Mouse (Mus musculus): ENCODE results near the gene Sirt1. TPM values are rescaled to one million over a fixed set of nuclear protein-coding genes. Genes with fewer than 3 reads are reported as not detected.
"Not testable (repeated sequence)": the region's sequence is repeated elsewhere in the genome, so short reads cannot be mapped to it uniquely, and the experiment has no call there.

Sirt1 gene
- 10 to 100 TPM; 13.7 to 13.8 TPM for total RNA-seq (2021)
- long read RNA-seq, partial matches to known transcripts = 0 of 2 reads
- long read RNA-seq, other reads (novel, unspliced or antisense) = 0 of 2 reads

GRCm38 (mm10) chr10:63381498-63382280 lies at the start of gene Sirt1:
Gene Sirt1 (minus strand): TSS chr10:63381704.
- no peak for DNase-seq (ENCODE audit: low spot score in 2 of 2)

DNA sequence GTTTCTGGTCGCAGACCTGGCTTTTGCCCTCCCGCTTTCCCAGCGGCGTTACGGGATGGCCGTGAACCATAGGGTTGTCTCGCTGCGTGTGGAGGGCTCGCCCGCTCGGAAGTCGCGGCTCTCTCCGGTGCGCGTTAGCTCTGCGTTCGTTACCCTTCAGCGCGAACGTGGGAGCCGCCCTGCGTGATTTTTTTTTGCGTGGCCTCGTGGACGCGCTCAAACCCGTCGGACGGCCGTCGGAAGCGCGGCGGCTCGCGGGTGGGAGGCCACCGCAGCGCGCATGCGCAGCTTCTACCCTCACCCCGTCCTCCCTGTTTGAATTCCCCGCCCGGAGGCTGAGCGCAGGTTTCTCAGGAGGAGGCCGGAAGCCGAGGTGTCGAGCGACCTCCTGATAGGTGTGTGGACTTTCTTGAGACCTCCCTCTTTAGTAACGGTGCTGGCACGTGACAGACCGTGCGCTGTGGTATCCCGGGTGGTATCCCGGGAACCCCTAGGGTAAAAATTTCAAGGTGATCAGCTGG lies 48.3 kb upstream of the Sirt1 start, which contains the start of gene Ctnna3:
Gene Ctnna3, plus strand, starts transcription at position 314 of the 521 bp plus-strand sequence.
- peak; percentile 77 to 88 for DNase-seq (ENCODE audit: low spot score in 2 of 2)

GRCm38 (mm10) chr10:63429380-63429779 lies 47.9 kb upstream of the Sirt1 start:
- DNase-seq (ENCODE audit: low spot score in 2 of 2) = peak; percentile 100

- peak in 1 of 2 experiments; percentile 11 for DNase-seq (ENCODE audit: low spot score in 2 of 2)
Observed at GRCm38 (mm10) chr10:63429023-63429340, 47.5 kb upstream of the Sirt1 start.

DNA sequence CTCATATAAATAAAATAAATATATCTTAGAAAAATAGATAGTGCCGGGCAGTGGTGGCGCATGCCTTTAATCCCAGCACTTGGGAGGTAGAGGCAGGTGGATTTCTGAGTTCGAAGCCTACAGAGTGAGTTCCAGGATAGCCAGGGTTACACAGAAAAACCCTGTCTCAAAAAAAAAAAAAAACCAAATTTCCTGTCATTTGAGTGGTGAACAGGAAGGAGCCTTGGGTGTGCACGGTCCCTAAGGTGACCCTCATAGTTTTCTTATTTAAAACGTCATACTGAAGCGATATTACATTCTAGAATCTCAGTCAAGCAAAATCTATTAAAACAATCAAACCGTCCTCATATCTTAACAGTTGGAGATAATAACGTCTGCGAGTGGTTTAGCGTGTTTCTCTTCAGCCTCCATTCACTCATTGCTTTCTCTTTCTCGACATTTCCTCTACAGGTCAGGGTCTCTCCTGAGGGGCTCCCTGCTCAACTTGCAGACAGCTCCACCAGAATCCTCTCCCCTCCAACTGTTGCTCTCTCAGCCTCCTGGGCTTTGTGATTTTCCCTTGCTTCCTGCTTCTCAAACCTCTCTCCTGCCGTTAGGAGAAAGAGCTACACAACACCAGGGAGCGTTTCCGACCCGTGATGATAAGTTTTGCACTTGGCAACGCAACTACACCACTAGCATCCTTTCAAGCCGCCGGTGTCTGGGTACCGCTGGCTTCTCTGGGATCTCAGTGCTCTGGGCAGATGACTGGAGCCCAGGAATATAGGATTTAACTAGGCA lies 46.9 kb upstream of the Sirt1 start:
- peak; percentile 18 to 38 for DNase-seq (ENCODE audit: low spot score in 2 of 2)

DNA sequence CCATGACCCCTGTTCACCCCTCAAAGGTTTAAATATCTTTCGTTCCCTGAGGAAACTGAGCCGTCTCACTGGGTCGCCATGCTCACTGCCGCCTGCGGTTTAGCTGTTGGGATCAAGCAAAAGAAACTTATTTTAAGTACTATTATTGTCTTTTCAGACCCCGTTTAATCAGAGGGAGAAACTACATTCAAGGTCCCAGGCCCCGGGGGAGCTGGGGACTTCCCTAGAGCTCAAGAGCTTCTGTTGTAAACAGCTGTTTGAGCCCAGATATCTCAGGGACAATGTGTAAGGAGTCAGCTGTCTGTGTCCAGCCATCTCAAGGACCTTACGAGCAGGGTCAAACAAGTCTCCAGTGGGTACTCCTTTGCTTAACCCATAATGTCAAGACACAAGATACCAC lies 45.6 kb upstream of the Sirt1 start:
- no peak for DNase-seq (ENCODE audit: low spot score in 2 of 2)

- DNase-seq (ENCODE audit: low spot score in 2 of 2) = peak; percentile 22 to 46
Observed at GRCm38 (mm10) chr10:63424475-63424814, 42.9 kb upstream of the Sirt1 start.

GRCm38 (mm10) chr10:63423591-63424474 lies 42.3 kb upstream of the Sirt1 start:
- DNase-seq (ENCODE audit: low spot score in 2 of 2) = no peak

DNA sequence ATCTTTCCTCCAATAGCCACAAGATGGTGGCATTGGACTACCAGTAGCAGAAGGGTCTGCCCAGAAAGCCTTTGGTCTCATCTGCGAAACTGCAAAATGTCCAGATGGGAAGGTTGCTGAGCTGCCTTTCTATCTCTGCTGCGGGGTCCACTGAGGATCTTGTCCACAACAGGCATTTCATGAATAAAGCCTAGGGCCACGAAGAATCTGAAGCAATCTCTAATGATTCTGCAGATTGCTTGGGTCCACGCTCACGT lies 41.2 kb upstream of the Sirt1 start:
- DNase-seq (ENCODE audit: low spot score in 2 of 2) = no peak

- peak; percentile 52 to 55 for DNase-seq (ENCODE audit: low spot score in 2 of 2)
Observed at GRCm38 (mm10) chr10:63421739-63422735, 40.5 kb upstream of the Sirt1 start, which contains the start of gene Gm7075. Gene Gm7075 (minus strand): TSS chr10:63421789.

DNA sequence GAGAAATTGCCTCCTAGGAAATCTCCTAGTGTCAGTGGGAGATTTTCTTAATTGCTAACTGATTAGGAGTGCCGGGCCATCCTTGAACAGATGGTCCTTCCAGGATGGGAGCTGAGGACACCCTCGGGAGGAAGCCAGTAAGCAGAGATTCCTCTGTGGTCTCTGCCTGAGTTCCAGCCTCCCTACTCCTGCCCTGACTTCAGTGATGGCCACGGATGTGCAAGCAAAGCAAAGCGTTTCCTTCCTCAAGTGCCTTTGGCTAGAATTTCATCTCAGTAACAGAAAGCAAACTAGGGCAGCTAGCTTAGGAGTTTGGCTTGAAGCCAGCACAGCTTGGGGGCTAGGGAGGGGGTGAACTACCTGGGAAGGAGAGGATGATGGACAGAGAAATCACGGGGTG lies 35.6 kb upstream of the Sirt1 start:
- DNase-seq (ENCODE audit: low spot score in 2 of 2) = no peak

GRCm38 (mm10) chr10:63415850-63416249 lies 34.3 kb upstream of the Sirt1 start:
- DNase-seq (ENCODE audit: low spot score in 2 of 2) = no peak

- DNase-seq (ENCODE audit: low spot score in 2 of 2) = no peak
Observed at GRCm38 (mm10) chr10:63415287-63415686, 33.8 kb upstream of the Sirt1 start.

GRCm38 (mm10) chr10:63412756-63413155 lies 31.3 kb upstream of the Sirt1 start:
- no peak for DNase-seq (ENCODE audit: low spot score in 2 of 2)

DNA sequence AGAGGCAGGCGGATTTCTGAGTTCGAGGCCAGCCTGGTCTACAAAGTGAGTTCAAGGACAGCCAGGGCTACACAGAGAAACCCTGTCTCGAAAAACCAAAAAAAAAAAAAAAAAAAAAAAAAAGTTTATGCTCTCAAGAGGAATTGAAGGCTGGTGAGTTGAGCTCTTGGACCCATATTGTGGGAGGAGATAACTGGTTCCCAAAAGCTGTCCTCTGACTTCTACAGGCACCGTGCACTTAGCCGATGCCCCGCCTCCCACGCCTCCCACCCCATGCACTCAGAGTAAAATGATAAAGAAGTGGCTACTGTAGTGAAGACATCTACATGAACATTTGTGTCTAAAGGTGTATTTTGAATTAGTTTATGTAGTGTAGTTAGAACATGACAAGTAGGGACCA lies 30.2 kb upstream of the Sirt1 start:
- not testable (repeated sequence) for DNase-seq (ENCODE audit: low spot score in 2 of 2)

GRCm38 (mm10) chr10:63410162-63410956 lies 28.9 kb upstream of the Sirt1 start:
- no peak for DNase-seq (ENCODE audit: low spot score in 2 of 2)

DNA sequence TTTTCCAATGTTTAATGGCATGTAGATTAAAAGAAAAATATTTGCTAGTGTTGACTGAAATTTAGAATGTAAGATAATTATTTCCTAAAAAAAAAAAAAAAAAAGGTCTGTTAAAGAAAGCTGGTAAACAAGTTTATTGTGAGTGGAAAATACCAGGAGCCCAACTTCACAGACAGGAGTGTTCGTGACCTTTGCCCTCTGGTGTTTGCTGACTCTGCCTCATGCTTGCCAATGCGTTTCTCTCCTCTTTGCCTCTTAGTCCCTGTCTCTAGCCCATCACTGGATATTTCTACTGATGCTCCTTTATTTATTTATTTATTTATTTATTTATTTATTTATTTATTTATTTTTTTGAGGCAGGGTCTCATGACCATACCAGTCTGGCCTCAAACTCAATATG lies 22.1 kb upstream of the Sirt1 start:
- DNase-seq (ENCODE audit: low spot score in 2 of 2) = no peak

- DNase-seq (ENCODE audit: low spot score in 2 of 2) = no peak
Observed at GRCm38 (mm10) chr10:63402731-63403504, 21.4 kb upstream of the Sirt1 start.

DNA sequence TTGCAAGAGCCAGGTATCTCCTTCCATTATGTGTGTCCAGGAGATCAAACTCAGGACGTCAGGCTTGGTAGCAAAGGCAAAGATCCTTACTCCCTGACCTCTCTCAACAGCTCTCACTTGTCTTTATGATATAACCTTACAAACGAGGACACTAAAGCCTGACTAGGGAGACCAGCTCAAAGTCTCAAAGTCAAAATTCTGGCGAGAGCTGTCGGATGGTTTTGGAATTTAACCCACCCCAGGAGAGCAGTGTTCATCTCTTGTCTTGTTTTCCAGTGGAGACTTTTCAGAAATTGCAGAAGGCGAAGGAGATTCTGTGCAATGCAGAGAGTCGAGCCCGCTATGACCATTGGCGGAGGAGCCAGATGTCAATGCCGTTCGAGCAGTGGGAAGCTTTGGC lies 15.5 kb upstream of the Sirt1 start:
- DNase-seq (ENCODE audit: low spot score in 2 of 2) = no peak
